Comparison of ENCODE assay signal across 19 mouse cellular contexts in the genomic region with DNA sequence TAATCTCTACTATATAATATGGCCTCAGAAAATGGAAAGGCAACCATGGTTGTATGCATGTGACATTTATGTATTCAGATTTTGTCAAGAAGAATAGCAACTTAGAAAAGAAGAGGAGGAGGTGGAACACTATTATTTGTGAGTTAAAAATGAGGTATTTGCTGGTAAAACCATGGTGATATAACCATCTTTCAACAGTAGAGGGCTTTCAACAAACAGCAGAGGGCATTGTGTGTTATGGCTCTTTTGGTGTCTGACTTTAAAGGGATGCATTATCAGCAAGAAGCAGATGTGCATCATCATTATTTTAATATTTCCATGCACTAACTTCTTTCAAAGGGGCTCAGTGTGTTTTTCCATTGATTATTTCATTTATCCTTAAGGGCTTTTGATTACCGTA.
"Had no signal": no experiment of that assay in that cellular context is flagged by ENCODE, and none has a peak within 500 bp of the region (broad histone marks: within the 10 kb centered on the region; RNA-seq: fewer than 3 reads in every experiment).

No protein-coding gene starts in this region.

- H3K4me3 ChIP-seq: limb, embryonic 12.5 days; liver, embryonic 13.5 days; lung, embryonic 15.5 days; megakaryocyte, embryonic 14.5 days; midbrain, embryonic 12.5 days; neural tube, embryonic 15.5 days had no signal

- H3K27ac ChIP-seq: limb, embryonic 12.5 days; liver, embryonic 13.5 days; lung, embryonic 15.5 days; macrophage; midbrain, embryonic 12.5 days; neural tube, embryonic 15.5 days had no signal

- DNase-seq: kidney, adult 11 months; kidney, adult 9 months; kidney, postnatal 10 days; layer of hippocampus, adult 9-11 months; layer of hippocampus, postnatal 36 days; liver; liver, embryonic 13.5 days; liver, postnatal 0 days; lung, postnatal 14 days; right cerebral cortex, adult 18-20 months; thymus, adult 2 months; thymus, postnatal 4 days had no signal

- ATAC-seq: liver, postnatal 0 days; midbrain, embryonic 16.5 days had no signal

- H3K4me1 ChIP-seq: limb, embryonic 12.5 days; liver, embryonic 13.5 days; lung, embryonic 15.5 days; megakaryocyte, embryonic 14.5 days; midbrain, embryonic 12.5 days; neural tube, embryonic 15.5 days had no signal

- H3K4me2 ChIP-seq: limb, embryonic 12.5 days; liver, embryonic 13.5 days; lung, embryonic 15.5 days; midbrain, embryonic 12.5 days; neural tube, embryonic 15.5 days had no signal

- H3K9ac ChIP-seq: limb, embryonic 12.5 days; liver, embryonic 13.5 days; liver, postnatal 0 days; lung, embryonic 15.5 days; midbrain, embryonic 12.5 days; neural tube, embryonic 15.5 days had no signal

- H3K27me3 ChIP-seq: limb, embryonic 12.5 days; liver, embryonic 13.5 days; lung, embryonic 15.5 days; megakaryocyte, embryonic 14.5 days; midbrain, embryonic 12.5 days; neural tube, embryonic 15.5 days had no signal

- H3K9me3 ChIP-seq: limb, embryonic 12.5 days; liver, embryonic 13.5 days; lung, embryonic 15.5 days; megakaryocyte, embryonic 14.5 days; midbrain, embryonic 12.5 days; neural tube, embryonic 15.5 days had no signal

- H3K36me3 ChIP-seq: limb, embryonic 12.5 days; liver, embryonic 13.5 days; lung, embryonic 15.5 days; midbrain, embryonic 12.5 days; neural tube, embryonic 15.5 days had no signal
